Mouse (Mus musculus): Measurements from ENCODE around the gene Zrsr1. TPM values are rescaled to one million over a fixed set of nuclear protein-coding genes. Genes with fewer than 3 reads are reported as not detected.
A peak's percentile ranks its signal among the peaks of the same experiment; 100 is the strongest.

Zrsr1 gene
- polyA plus RNA-seq, 1 experiment from 2014 or later: 2.7 TPM

DNA sequence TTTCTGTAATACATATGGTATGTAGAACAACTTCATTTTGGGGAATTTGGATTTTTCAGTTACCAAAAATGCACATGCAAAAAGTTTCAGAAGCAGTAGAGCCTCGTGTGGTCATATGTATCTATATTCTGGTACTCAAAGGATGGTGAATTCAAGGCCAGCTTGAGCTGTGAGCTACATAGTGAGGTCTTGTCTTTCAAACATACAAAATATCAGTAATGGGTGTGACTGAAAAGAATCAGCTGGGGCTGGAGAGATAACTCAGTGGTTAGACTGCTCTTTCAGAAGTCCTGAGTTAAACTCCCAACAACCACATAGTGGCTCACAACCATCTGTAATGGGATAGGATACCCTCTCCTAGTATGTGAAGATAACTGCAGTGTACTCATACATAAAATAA, 26.5 kb downstream of the Zrsr1 start:
- H3K9me3 ChIP-seq: no peaks in the 10 kb centered on the region
- 86% methylated on average over 1 of the region's 1 CpGs for WGBS
- DNase-seq (ENCODE audit: low spot score): no peak
- H3K4me1 ChIP-seq (replicated peaks): no peaks in the 10 kb centered on the region
- H3K27ac ChIP-seq: no peak overlapping the region
- peaks cover 100% of the 10 kb centered on the region for H3K36me3 ChIP-seq
- H3K27me3 ChIP-seq (ENCODE audit: insufficient read depth, poor library complexity, severe bottlenecking): no peaks in the 10 kb centered on the region
- no peak overlapping the region for H3K4me3 ChIP-seq

DNA sequence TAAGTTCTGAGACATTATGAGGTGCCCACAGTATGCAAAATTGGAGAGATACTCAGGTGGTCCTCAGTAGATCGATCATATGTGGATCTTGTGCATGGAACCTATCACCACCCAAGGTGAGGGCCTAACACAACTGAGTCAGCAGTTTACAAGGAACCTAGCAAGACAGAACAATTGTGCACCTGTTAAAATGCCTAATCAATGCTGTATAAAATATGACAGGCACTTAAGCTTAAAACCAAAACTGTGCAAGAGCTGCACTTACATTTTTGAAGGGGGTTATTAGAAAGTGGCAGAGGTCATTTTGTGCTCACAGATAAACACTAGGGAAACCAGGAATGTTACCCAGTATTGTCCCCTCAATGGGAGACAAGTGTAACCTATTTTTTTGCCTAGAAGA, 33.5 kb downstream of the Zrsr1 start:
- peaks cover 53% of the 10 kb centered on the region for H3K36me3 ChIP-seq
- H3K27me3 ChIP-seq (ENCODE audit: insufficient read depth, poor library complexity, severe bottlenecking): 0 out of 2 replicates have a peak, but pooled peaks cover 3% of the 10 kb centered on the region
- WGBS: 88% methylated on average over 1 of the region's 1 CpGs
- no peak overlapping the region for H3K27ac ChIP-seq
- H3K4me3 ChIP-seq: no peak overlapping the region
- no peak for DNase-seq (ENCODE audit: low spot score)
- no peaks in the 10 kb centered on the region for H3K9me3 ChIP-seq
- peaks cover 11% of the 10 kb centered on the region for H3K4me1 ChIP-seq (replicated peaks)

DNA sequence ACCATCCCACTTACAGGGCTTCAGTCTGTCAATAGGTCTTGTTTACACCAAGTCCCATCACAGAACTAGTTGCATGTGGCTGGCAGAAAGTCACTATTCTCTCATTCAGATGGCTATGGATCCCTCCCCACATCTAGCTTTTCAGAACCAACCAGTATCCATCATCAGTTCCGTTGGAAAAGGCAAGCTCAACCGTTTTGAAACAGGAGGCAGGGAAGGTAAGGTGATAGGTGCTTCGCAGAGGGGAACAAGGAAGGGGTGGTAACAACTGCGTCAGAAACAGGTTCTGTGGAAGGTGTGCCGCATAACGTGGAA, 35.3 kb downstream of the Zrsr1 start:
- Histone ChIP-seq H3K36me3 (peaks cover 35% of the 10 kb centered on the region), H3K27ac (peak overlapping the region; percentile 93), H3K4me1 (replicated peaks) (peaks cover 11% of the 10 kb centered on the region), H3K4me3 (peak overlapping the region; percentile 72), H3K9me3 (no peaks in the 10 kb centered on the region), H3K27me3 (ENCODE audit: insufficient read depth, poor library complexity, severe bottlenecking) (0 out of 2 replicates have a peak, but pooled peaks cover 3% of the 10 kb centered on the region)
- DNase-seq (ENCODE audit: low spot score): no peak
- 10% methylated on average over 6 of the region's 6 CpGs for WGBS

DNA sequence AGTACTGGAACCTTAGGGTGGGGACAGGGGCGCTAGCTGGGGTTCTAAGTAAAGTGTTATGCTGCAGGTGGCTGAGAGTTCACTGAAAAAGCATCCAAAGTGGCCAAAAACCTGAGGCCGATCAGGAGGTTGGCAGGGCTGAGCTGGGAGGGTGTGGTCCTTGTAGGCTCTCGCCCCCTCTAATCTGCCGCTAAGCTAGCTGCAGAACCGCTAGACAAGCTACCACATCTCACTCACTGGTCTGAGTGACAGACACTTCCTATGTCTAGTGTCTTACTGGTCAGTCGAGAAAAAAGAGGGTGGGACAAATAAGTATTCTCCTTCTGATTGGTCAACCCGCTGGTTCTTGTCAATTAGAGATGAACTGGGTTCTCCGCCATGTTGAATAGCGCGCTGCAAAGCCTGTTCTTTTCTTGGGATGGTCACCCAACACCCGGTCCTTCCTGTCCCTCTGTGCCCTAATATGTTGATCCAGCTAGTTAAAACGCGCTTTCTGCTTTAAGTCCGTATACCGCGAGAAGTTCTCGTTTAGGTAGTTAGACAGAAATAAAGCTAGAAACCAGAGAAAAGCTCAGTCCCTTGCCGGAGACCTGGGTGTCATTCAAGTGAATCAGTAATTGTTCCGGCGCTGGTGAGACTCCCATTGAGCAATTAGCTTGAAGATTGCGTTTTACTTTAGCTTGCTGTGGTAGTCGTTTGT, 35.8 kb downstream of the Zrsr1 start, which contains the start of gene Fam161a:
Gene Fam161a (plus strand): TSS at position 51 of the 700 bp plus-strand sequence.
- WGBS: under 1% methylated on average over 22 of the region's 22 CpGs
- Histone ChIP-seq H3K27me3 (ENCODE audit: insufficient read depth, poor library complexity, severe bottlenecking) (0 out of 2 replicates have a peak, but pooled peaks cover 3% of the 10 kb centered on the region), H3K4me3 (peak within 1 kb of the TSS; percentile 72), H3K9me3 (no peaks in the 10 kb centered on the region), H3K4me1 (replicated peaks) (peaks cover 11% of the 10 kb centered on the region), H3K36me3 (peaks cover 29% of the 10 kb centered on the region), H3K27ac (peak within 1 kb of the TSS; percentile 93)
- DNase-seq (ENCODE audit: low spot score): peak; percentile 75

DNA sequence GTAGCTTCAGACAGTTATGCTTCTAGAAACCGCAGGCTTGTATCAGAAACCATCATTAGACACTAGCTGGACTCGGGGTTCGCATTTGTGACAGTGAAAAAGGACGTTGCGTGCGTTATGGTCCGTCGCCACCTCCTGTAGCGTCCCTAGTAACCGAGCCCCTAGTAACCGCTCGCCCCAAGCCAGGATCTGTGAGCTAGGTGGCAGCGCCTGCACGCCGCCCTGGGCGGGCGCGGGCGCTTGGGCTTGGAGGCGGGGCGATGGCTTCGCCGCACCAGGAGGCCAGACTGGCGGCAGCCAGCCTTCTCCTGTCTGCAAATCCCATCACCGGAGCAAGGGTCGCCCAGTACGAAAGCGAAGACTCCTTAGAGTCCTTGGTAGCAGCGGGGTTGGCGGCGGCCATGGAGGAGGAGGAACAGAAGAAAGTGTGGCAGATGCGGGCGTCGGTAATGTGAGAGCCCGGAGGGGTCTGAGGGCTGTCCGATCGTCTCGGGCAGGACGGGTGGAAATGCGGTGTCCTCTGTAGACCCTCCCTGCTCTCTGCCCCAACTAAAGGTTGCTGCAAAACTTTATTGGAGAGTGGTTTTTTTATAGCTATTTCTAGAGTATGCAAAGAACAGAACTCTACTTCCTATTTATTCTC, 36.5 kb downstream of the Zrsr1 start:
- WGBS: under 1% methylated on average over 40 of the region's 40 CpGs

DNA sequence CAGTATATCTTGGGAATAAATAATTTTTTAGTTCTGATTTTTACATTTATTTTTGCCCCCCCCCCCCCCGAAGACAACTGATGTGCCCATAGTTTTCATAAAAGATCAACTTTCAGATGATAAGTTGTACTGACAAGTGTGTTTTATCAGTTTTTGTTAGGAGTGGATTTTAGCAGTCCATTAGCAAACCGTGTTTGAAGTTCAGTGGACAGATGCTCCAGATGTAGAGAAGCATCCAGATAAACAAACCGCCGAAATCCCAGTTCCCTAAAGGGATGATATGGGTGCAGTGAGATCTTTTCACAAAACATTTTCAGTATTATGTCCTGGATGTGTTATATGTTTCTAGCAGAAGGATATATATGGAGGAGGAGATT, 37.0 kb downstream of the Zrsr1 start:
- 49% methylated on average over 4 of the region's 4 CpGs for WGBS
- no peak for DNase-seq (ENCODE audit: low spot score)
- Histone ChIP-seq H3K27ac (peak overlapping the region; percentile 93), H3K36me3 (peaks cover 18% of the 10 kb centered on the region), H3K4me3 (peak overlapping the region; percentile 72), H3K4me1 (replicated peaks) (peaks cover 11% of the 10 kb centered on the region), H3K9me3 (no peaks in the 10 kb centered on the region), H3K27me3 (ENCODE audit: insufficient read depth, poor library complexity, severe bottlenecking) (0 out of 2 replicates have a peak, but pooled peaks cover 3% of the 10 kb centered on the region)

More for the DNA sequence above, 36.5 kb downstream of the Zrsr1 start:
- Histone ChIP-seq H3K4me1 (replicated peaks) (peaks cover 11% of the 10 kb centered on the region), H3K9me3 (no peaks in the 10 kb centered on the region), H3K4me3 (peak overlapping the region; percentile 72), H3K36me3 (peaks cover 23% of the 10 kb centered on the region), H3K27me3 (ENCODE audit: insufficient read depth, poor library complexity, severe bottlenecking) (0 out of 2 replicates have a peak, but pooled peaks cover 3% of the 10 kb centered on the region), H3K27ac (peak overlapping the region; percentile 93)
- peak; percentile 90 for DNase-seq (ENCODE audit: low spot score)

DNA sequence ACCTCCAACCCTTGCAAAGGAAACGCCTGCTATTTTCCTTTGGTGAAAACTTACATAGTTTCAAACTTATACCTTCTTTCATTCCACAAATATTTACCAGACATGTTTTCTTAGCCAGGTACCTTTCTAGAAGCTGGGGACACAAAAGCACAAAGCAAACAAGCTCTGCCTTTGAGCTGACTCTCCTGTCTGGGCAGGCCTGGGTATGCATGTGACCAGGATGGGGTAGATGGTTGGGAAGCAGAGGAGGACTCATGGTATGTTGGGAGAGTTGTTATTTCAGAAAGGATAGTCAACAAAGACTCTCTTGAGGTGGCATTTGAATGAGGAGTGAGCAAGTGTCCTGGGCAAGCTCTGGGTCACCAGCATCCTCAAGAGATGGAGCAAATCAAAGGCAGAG, 41.3 kb downstream of the Zrsr1 start:
- no peak overlapping the region for H3K4me3 ChIP-seq
- DNase-seq (ENCODE audit: low spot score): no peak
- 71% methylated on average over 1 of the region's 1 CpGs for WGBS
- H3K36me3 ChIP-seq: no peaks in the 10 kb centered on the region
- H3K4me1 ChIP-seq (replicated peaks): peaks cover 5% of the 10 kb centered on the region
- no peak overlapping the region for H3K27ac ChIP-seq
- H3K27me3 ChIP-seq (ENCODE audit: insufficient read depth, poor library complexity, severe bottlenecking): 0 out of 2 replicates have a peak, but pooled peaks cover 3% of the 10 kb centered on the region
- H3K9me3 ChIP-seq: no peaks in the 10 kb centered on the region

DNA sequence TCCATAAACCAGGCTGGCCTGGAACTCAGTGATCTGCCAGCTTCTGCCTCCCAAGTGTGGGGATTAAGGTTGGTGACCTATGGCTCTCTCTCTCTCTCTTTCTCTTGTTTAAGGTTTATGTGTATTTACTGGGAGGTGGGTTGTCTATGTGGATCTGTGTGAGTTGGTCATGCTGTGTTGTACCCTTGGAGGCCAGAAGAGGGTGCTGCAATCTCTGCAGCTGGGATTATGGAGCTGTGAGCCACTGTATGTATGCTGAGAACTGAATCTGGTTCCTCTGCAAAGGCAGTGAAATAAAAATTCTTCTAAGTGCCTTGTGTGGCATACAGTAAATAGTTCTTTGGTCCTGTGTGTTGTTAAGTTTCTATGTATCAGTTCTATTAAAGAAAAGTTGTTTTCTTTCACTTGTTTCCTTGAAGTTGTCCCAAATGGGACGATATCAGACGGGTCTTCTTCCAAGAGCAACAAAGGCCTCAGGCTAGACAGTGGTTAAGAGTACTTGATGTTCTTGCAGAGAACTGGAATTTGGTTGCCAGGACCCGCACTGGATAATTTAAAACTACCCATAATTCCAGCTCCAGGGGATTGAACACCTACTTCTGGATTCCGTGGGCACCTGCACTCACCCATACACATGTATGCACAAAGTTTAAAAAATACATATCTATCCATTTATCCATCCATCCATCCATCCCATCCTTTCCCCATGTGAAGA, 41.9 kb downstream of the Zrsr1 start:
- no peaks in the 10 kb centered on the region for H3K36me3 ChIP-seq
- 88% methylated on average over 4 of the region's 4 CpGs for WGBS
- H3K4me1 ChIP-seq (replicated peaks): peaks cover 4% of the 10 kb centered on the region
- DNase-seq (ENCODE audit: low spot score): peak; percentile 22
- H3K27me3 ChIP-seq (ENCODE audit: insufficient read depth, poor library complexity, severe bottlenecking): 0 out of 2 replicates have a peak, but pooled peaks cover 3% of the 10 kb centered on the region
- H3K9me3 ChIP-seq: no peaks in the 10 kb centered on the region; the same call in 1 of the 2 replicates
- H3K4me3 ChIP-seq: no peak overlapping the region
- no peak overlapping the region for H3K27ac ChIP-seq

DNA sequence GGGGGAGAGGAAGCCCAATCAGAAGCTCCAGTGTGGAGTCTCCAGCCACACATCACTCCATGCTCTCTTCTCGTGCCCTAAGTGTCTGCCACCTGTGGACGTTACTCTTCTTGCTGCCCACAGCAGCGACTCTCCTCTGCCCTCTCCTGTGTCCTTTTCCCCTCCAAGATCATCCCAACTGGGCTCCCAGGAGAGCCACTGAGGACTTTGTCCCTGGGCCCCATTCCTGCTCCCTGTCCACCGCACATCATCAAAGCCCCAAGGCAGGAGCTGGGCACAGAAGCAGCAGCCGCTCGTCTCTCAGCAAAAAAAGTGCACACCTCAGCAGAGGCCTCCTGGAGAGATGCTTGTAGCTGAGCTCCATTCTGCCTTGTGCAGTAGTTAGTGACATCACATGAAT, 43.2 kb downstream of the Zrsr1 start:
- Histone ChIP-seq H3K27me3 (ENCODE audit: insufficient read depth, poor library complexity, severe bottlenecking) (no peaks in the 10 kb centered on the region), H3K36me3 (no peaks in the 10 kb centered on the region), H3K4me3 (no peak overlapping the region), H3K4me1 (replicated peaks) (no peaks in the 10 kb centered on the region), H3K9me3 (no peaks in the 10 kb centered on the region; the same call in 1 of the 2 replicates), H3K27ac (no peak overlapping the region)
- 74% methylated on average over 6 of the region's 6 CpGs for WGBS
- DNase-seq (ENCODE audit: low spot score): no peak

DNA sequence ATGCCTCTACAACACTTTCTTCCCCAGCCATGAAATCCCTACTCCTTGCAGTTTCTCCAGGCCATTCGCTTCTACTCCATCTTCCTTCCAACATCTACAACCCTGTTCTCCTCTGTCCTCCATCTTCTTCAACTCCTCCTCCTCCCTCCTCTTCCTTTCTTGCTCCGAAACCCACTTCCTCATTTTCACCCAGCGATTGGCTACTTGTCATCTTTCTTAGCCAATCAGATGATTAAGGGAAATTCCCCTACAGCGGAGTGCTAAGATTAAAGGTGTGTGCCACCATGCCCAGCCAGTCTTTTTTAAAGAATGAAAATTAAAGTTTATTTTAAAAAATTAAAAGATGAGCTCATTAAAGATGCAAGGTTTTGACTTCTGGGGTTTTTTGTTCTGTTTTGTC, 46.1 kb downstream of the Zrsr1 start:
- 0 out of 2 replicates have a peak, but pooled peaks cover 3% of the 10 kb centered on the region for H3K4me1 ChIP-seq (replicated peaks)
- 93% methylated on average over 4 of the region's 4 CpGs for WGBS
- DNase-seq (ENCODE audit: low spot score): no peak
- no peaks in the 10 kb centered on the region; the same call in 1 of the 2 replicates for H3K9me3 ChIP-seq
- no peaks in the 10 kb centered on the region for H3K27me3 ChIP-seq (ENCODE audit: insufficient read depth, poor library complexity, severe bottlenecking)
- no peak overlapping the region for H3K27ac ChIP-seq
- H3K4me3 ChIP-seq: no peak overlapping the region
- no peaks in the 10 kb centered on the region for H3K36me3 ChIP-seq

DNA sequence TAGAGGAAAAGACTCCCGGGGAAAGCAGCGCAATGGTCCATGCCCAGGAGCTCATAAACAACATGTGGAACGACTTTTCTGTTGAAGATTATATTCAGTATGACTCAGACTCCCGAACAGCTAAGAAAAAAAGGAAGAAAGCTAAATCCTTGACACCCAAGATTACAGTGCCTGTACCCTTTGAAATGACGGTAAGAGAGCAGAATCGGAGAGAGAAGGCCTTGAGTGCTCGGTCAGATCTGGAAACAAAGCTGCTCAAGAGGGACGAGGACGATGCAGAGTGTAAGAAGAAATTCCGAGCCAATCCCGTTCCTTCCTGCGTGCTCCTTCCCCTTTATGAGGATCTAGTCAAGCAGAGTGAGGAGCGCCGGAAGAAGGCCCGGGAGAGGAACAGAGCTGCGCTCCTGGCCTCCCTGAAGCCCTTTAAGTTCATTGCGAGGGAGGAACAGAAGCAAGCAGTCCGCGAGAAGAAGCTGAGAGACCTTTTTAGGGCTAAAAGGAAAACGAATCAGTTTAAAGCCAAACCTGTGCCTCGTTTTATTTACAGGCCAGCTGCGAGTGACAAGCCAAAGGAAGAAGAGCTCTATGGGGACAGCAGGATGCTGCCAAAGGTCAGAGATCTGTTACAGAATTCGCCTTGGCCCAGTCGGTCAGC, 48.4 kb downstream of the Zrsr1 start:
- WGBS: 61% methylated on average over 24 of the region's 24 CpGs
- Histone ChIP-seq H3K4me1 (replicated peaks) (0 out of 2 replicates have a peak, but pooled peaks cover 3% of the 10 kb centered on the region), H3K27me3 (ENCODE audit: insufficient read depth, poor library complexity, severe bottlenecking) (no peaks in the 10 kb centered on the region), H3K4me3 (no peak overlapping the region), H3K9me3 (no peaks in the 10 kb centered on the region; the same call in 1 of the 2 replicates), H3K27ac (no peak overlapping the region), H3K36me3 (no peaks in the 10 kb centered on the region)
- no peak for DNase-seq (ENCODE audit: low spot score)

DNA sequence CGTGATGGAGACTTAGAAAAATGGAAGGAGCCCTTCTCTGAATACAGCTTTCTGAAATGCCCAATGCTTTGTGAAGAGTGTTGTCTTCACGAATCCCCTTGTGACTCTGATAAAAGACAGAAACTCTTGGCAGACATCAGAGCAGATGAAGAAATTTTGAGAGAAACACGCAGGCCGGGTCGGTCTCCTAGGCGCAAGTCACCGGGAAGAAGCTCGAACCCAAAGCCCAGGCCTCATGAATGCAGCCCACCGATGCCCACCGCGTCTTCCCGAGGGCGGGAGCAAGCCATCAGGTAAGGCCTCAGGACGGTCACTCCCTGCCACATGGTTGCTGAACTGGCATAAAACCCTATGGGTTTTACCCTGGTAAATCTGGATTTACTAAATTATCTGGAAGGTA, 49.0 kb downstream of the Zrsr1 start:
- WGBS: 91% methylated on average over 14 of the region's 14 CpGs
- no peaks in the 10 kb centered on the region for H3K27me3 ChIP-seq (ENCODE audit: insufficient read depth, poor library complexity, severe bottlenecking)
- H3K4me3 ChIP-seq: no peak overlapping the region
- no peaks in the 10 kb centered on the region; the same call in 1 of the 2 replicates for H3K9me3 ChIP-seq
- no peak overlapping the region for H3K27ac ChIP-seq
- H3K36me3 ChIP-seq: no peaks in the 10 kb centered on the region
- 0 out of 2 replicates have a peak, but pooled peaks cover 3% of the 10 kb centered on the region for H3K4me1 ChIP-seq (replicated peaks)
- DNase-seq (ENCODE audit: low spot score): no peak
